In genomic region chr11:94196311-94196710, GRCm38 (mm10) we compare ENCODE assay signal across 21 mouse cellular contexts. TPM values are rescaled to one million over a fixed set of nuclear protein-coding genes. Genes with fewer than 3 reads are reported as not detected.
DNase-seq lines count a peak whose midpoint lies in the region; ATAC-seq and TF ChIP-seq lines count a peak whose summit lies in the region.
"Had no signal": no experiment of that assay in that cellular context is flagged by ENCODE, and none has a peak within 500 bp of the region (broad histone marks: within the 10 kb centered on the region; RNA-seq: fewer than 3 reads in every experiment).

No protein-coding gene starts in this region.

- no peaks in the 10 kb centered on the region for H3K36me3 ChIP-seq in kidney, embryonic 15.5 days
- H3K36me3 ChIP-seq in stomach, embryonic 15.5 days: no peaks in the 10 kb centered on the region
- no peaks in the 10 kb centered on the region for H3K36me3 ChIP-seq in stomach, postnatal 0 days (ENCODE audit: control insufficient read depth, insufficient read depth, low read length)
- H3K36me3 ChIP-seq in small intestine, adult 2 months (ENCODE audit: control insufficient read depth, insufficient read depth, low read length): no peaks in the 10 kb centered on the region
- H3K36me3 ChIP-seq: embryonic facial prominence, embryonic 15.5 days; forebrain, embryonic 10.5 days; heart, embryonic 12.5 days; hindbrain, embryonic 10.5 days had no signal

- no peaks in the 10 kb centered on the region for H3K27me3 ChIP-seq in kidney, embryonic 15.5 days
- H3K27me3 ChIP-seq in stomach, embryonic 15.5 days (replicated peaks): no peaks in the 10 kb centered on the region
- H3K27me3 ChIP-seq in stomach, postnatal 0 days (ENCODE audit: control insufficient read depth, insufficient read depth, low read length): no peaks in the 10 kb centered on the region
- H3K27me3 ChIP-seq in small intestine, adult 2 months (ENCODE audit: control insufficient read depth, insufficient read depth, low read length): no peaks in the 10 kb centered on the region
- H3K27me3 ChIP-seq: embryonic facial prominence, embryonic 15.5 days; heart, embryonic 12.5 days had no signal

- no peak overlapping the region for H3K9ac ChIP-seq in kidney, embryonic 15.5 days
- no peak overlapping the region for H3K9ac ChIP-seq in stomach, embryonic 15.5 days
- no peak overlapping the region for H3K9ac ChIP-seq in stomach, postnatal 0 days (ENCODE audit: low read length)
- H3K9ac ChIP-seq: embryonic facial prominence, embryonic 15.5 days; heart, embryonic 12.5 days had no signal

- H3K9me3 ChIP-seq in kidney, embryonic 15.5 days (replicated peaks): no peaks in the 10 kb centered on the region
- no peaks in the 10 kb centered on the region for H3K9me3 ChIP-seq in stomach, embryonic 15.5 days
- H3K9me3 ChIP-seq in stomach, postnatal 0 days (ENCODE audit: control insufficient read depth, low read length): no peaks in the 10 kb centered on the region
- H3K9me3 ChIP-seq: embryonic facial prominence, embryonic 15.5 days; forebrain, embryonic 10.5 days; heart, embryonic 12.5 days; hindbrain, embryonic 10.5 days had no signal

- no peak overlapping the region for H3K4me2 ChIP-seq in kidney, embryonic 15.5 days
- no peak overlapping the region for H3K4me2 ChIP-seq in stomach, embryonic 15.5 days
- H3K4me2 ChIP-seq in stomach, postnatal 0 days (replicated peaks; ENCODE audit: low read depth): no peak overlapping the region
- H3K4me2 ChIP-seq: embryonic facial prominence, embryonic 15.5 days; heart, embryonic 12.5 days had no signal

- ATAC-seq in kidney, embryonic 15.5 days (replicated peaks; ENCODE audit: low FRiP score): no peak
- no peak for ATAC-seq in stomach, embryonic 15.5 days (ENCODE audit: insufficient read depth, low FRiP score, low read depth)
- ATAC-seq in stomach, postnatal 0 days (ENCODE audit: low FRiP score, low TSS enrichment): no peak
- ATAC-seq in frontal cortex, adult (ENCODE audit: low TSS enrichment): no peak
- ATAC-seq: forebrain, embryonic 14.5 days had no signal

- H3K4me1 ChIP-seq in kidney, embryonic 15.5 days: 0 out of 2 replicates have a peak, but pooled peaks cover 3% of the 10 kb centered on the region
- H3K4me1 ChIP-seq in stomach, embryonic 15.5 days: no peaks in the 10 kb centered on the region; the same call in 1 of the 2 replicates
- H3K4me1 ChIP-seq in stomach, postnatal 0 days (replicated peaks; ENCODE audit: control insufficient read depth, insufficient read depth): no peaks in the 10 kb centered on the region
- peaks cover 53% of the 10 kb centered on the region for H3K4me1 ChIP-seq in small intestine, adult 2 months (ENCODE audit: control insufficient read depth, insufficient read depth, insufficient read length, low read length)
- H3K4me1 ChIP-seq: embryonic facial prominence, embryonic 15.5 days had no signal

- H3K4me3 ChIP-seq in kidney, embryonic 15.5 days (replicated peaks): no peak overlapping the region
- H3K4me3 ChIP-seq in stomach, embryonic 15.5 days (replicated peaks): no peak overlapping the region
- no peak overlapping the region for H3K4me3 ChIP-seq in stomach, postnatal 0 days (ENCODE audit: low read depth, low read length)
- H3K4me3 ChIP-seq in small intestine, adult 2 months (ENCODE audit: low read depth, low read length): no peak overlapping the region
- H3K4me3 ChIP-seq: embryonic facial prominence, embryonic 15.5 days; erythroblast, embryonic 14.5 days; forebrain, embryonic 10.5 days; heart, embryonic 12.5 days; hindbrain, embryonic 10.5 days had no signal

- TF ChIP-seq CTCF in stomach, postnatal 0 days (IDR thresholded peaks at IDR 0.05; ENCODE audit: low read depth): no peak
- TF ChIP-seq CTCF in small intestine, adult 2 months (IDR thresholded peaks at IDR 0.05; ENCODE audit: extremely low read depth, insufficient read length, insufficient replicate concordance, low read depth, low read length): no peak

- no peak for TF ChIP-seq EP300 in stomach, postnatal 0 days (optimal IDR thresholded peaks at IDR 0.05)

- intact Hi-C loops in left cerebral cortex, postnatal 10 days (cut with DNase I): no loop called here

- no peak overlapping the region for H3K27ac ChIP-seq in kidney, embryonic 15.5 days
- peak overlapping the region; percentile 28; the same call in 1 of the 2 replicates for H3K27ac ChIP-seq in stomach, embryonic 15.5 days
- no peak overlapping the region for H3K27ac ChIP-seq in stomach, postnatal 0 days (replicated peaks)
- H3K27ac ChIP-seq in small intestine, adult 2 months (ENCODE audit: insufficient read depth, low read depth, low read length): peak overlapping the region; percentile 94; the same call in 1 of the 2 replicates
- H3K27ac ChIP-seq: embryonic facial prominence, embryonic 15.5 days; forebrain, embryonic 10.5 days; hindbrain, embryonic 10.5 days had no signal

- TF ChIP-seq POLR2A in small intestine, adult 2 months (IDR thresholded peaks at IDR 0.05; ENCODE audit: low read depth, low read length): no peak

- WGBS in kidney, embryonic 15.5 days: 60% methylated on average over 3 of the region's 3 CpGs
- 61% methylated on average over 3 of the region's 3 CpGs for WGBS in stomach, embryonic 15.5 days
- 49% methylated on average over 3 of the region's 3 CpGs for WGBS in stomach, postnatal 0 days
- WGBS in small intestine, adult 2 months: 31% methylated on average over 3 of the region's 3 CpGs

- peak; percentile 38 for DNase-seq in kidney, adult 11 months
- DNase-seq in stomach, postnatal 0 days (ENCODE audit: low spot score): no peak
- DNase-seq in kidney, postnatal 10 days: peak; percentile 37
- DNase-seq in left cerebral cortex, postnatal 10 days (ENCODE audit: extremely low spot score in 1 of 2, low spot score in 2 of 2): no peak
- DNase-seq: adrenal gland, postnatal 10 days; cerebellum, adult 11 months; cerebellum, adult 8-10 months; cerebellum, postnatal 14 days; embryo, embryonic 11 days; heart, adult 18-20 months had no signal

RNA-seq across cellular contexts. Expression of gene Tob1, which starts 14.9 kb away (rescaled TPM):
- polyA plus RNA-seq in kidney, embryonic 15.5 days (2015; fragmentation: Nextera tagmentation; extraction: Ambion mirVana): 36.6 and 40.8 TPM in 2 replicates
- 54.8 and 65.2 TPM in 2 replicates for polyA plus RNA-seq in stomach, embryonic 15.5 days (2015; fragmentation: Nextera tagmentation; extraction: Ambion mirVana)
- 71.1 and 74.1 TPM in 2 replicates for polyA plus RNA-seq in stomach, postnatal 0 days (2015; fragmentation: Nextera tagmentation; extraction: Ambion mirVana)
- polyA plus RNA-seq in small intestine, adult 2 months (2012; rRNA removed): 80.2 and 180 TPM in 2 replicates
- 10 to 100 TPM; 29.9 to 30.9 TPM for total RNA-seq in left cerebral cortex, postnatal 10 days (2021)

RNA-seq across cellular contexts. Expression of gene Wfikkn2, which starts 49.5 kb away (rescaled TPM):
- polyA plus RNA-seq in kidney, embryonic 15.5 days (2015; fragmentation: Nextera tagmentation; extraction: Ambion mirVana): 2.4 and 3.4 TPM in 2 replicates
- 2.7 and 2.9 TPM in 2 replicates for polyA plus RNA-seq in stomach, embryonic 15.5 days (2015; fragmentation: Nextera tagmentation; extraction: Ambion mirVana)
- polyA plus RNA-seq in stomach, postnatal 0 days (2015; fragmentation: Nextera tagmentation; extraction: Ambion mirVana): 1.4 and 1.9 TPM in 2 replicates
- 0.55 and 0.82 TPM in 2 replicates for polyA plus RNA-seq in small intestine, adult 2 months (2012; rRNA removed)
- 1 to 10 TPM; 1.0 to 1.3 TPM for total RNA-seq in left cerebral cortex, postnatal 10 days (2021)
- total RNA-seq: MEL had no signal
- polyA plus RNA-seq: erythroblast, embryonic 14.5 days had no signal

Comparison
In these comparisons a context has a peak if more than half of its experiments do, and no peak if none do; other contexts are left out.
1. H3K27ac ChIP-seq: peak in stomach, embryonic 15.5 days (single experiment) and small intestine, adult 2 months (single experiment); none in kidney, embryonic 15.5 days (single experiment) and stomach, postnatal 0 days (single experiment).
2. DNase-seq: peak in kidney, adult 11 months (single experiment) and kidney, postnatal 10 days (single experiment); none in stomach, postnatal 0 days (single experiment) and left cerebral cortex, postnatal 10 days (0 of 2).